In genomic region chr5:145205041-145205440, GRCm38 (mm10) we compare ENCODE assay signal across 8 mouse cellular contexts. TPM values are rescaled to one million over a fixed set of nuclear protein-coding genes. Genes with fewer than 3 reads are reported as not detected.
DNase-seq lines count a peak whose midpoint lies in the region; ATAC-seq lines count a peak whose summit lies in the region.

No protein-coding gene starts in this region.

- no peak for ATAC-seq in erythroblast, adult 5-6 weeks (replicated peaks; ENCODE audit: low FRiP score, poor library complexity, severe bottlenecking)

- H3K27me3 ChIP-seq in erythroblast, embryonic 14.5 days (ENCODE audit: control insufficient read depth): no peaks in the 10 kb centered on the region

- peaks cover 54% of the 10 kb centered on the region for H3K4me1 ChIP-seq in erythroblast, embryonic 14.5 days (ENCODE audit: control insufficient read depth)

- peak overlapping the region; percentile 86 for H3K4me3 ChIP-seq in erythroblast, embryonic 14.5 days (replicated peaks)

- peak; percentile 48 for DNase-seq in MN1 (ENCODE audit: low spot score)
- peak; percentile 28 for DNase-seq in heart, postnatal 4 days
- peak; percentile 11 for DNase-seq in lung, postnatal 10 days
- DNase-seq in layer of hippocampus, adult 8-10 months (ENCODE audit: low spot score in 2 of 2): no peak
- DNase-seq in frontal cortex, adult 2 months (ENCODE audit: extremely low spot score in 1 of 2, low spot score in 1 of 2): no peak
- no peak for DNase-seq in right cerebral cortex, adult 18-20 months

- H3K9me3 ChIP-seq in erythroblast, embryonic 14.5 days (ENCODE audit: control insufficient read depth, low read length): 0 out of 2 replicates have a peak, but pooled peaks cover 2% of the 10 kb centered on the region

- H3K36me3 ChIP-seq in erythroblast, embryonic 14.5 days (ENCODE audit: control insufficient read depth): peaks cover 24% of the 10 kb centered on the region

RNA-seq across cellular contexts. Expression of gene Zkscan5, which starts 0.7 kb away (rescaled TPM):
- polyA plus RNA-seq in erythroblast, embryonic 14.5 days (2012): 0.13 and 0.15 TPM in 2 replicates
- total RNA-seq in erythroblast, adult 5-6 weeks (2015; ENCODE audit: low replicate concordance): 4.4 TPM in 1 of 2 replicates, not detected in the other
- total RNA-seq in erythroblast, adult 5-6 weeks (2017; ENCODE audit: low replicate concordance): 3.9 and 8.9 TPM in 2 replicates
- 10 to 100 TPM; 16.5 to 17.7 TPM for total RNA-seq in heart, postnatal 4 days (2021)
- total RNA-seq in layer of hippocampus, adult 8-10 months (2022): 10 to 100 TPM; 10.2 to 12.4 (median 10.6) TPM
- polyA plus RNA-seq in frontal cortex, adult 2 months (2012; rRNA removed): 9.5 and 9.7 TPM in 2 replicates

RNA-seq across cellular contexts. Expression of gene Zkscan14, which starts 3.4 kb away (rescaled TPM):
- 1.3 and 2.0 TPM in 2 replicates for polyA plus RNA-seq in erythroblast, embryonic 14.5 days (2012)
- 10.6 and 12.3 TPM in 2 replicates for total RNA-seq in erythroblast, adult 5-6 weeks (2015; ENCODE audit: low replicate concordance)
- 38.9 and 39.4 TPM in 2 replicates for total RNA-seq in erythroblast, adult 5-6 weeks (2017; ENCODE audit: low replicate concordance)
- 1 to 10 TPM; 4.1 to 4.6 TPM for total RNA-seq in heart, postnatal 4 days (2021)
- 10 to 100 TPM; 11.9 to 14.0 (median 12.9) TPM for total RNA-seq in layer of hippocampus, adult 8-10 months (2022)
- 6.6 and 8.5 TPM in 2 replicates for polyA plus RNA-seq in frontal cortex, adult 2 months (2012; rRNA removed)

RNA-seq across cellular contexts. Expression of gene Atp5j2, which starts 13.2 kb away (rescaled TPM):
- polyA plus RNA-seq in erythroblast, embryonic 14.5 days (2012): 8.3 and 21.1 TPM in 2 replicates
- 78.0 and 168 TPM in 2 replicates for total RNA-seq in erythroblast, adult 5-6 weeks (2015; ENCODE audit: low replicate concordance)
- total RNA-seq in erythroblast, adult 5-6 weeks (2017; ENCODE audit: low replicate concordance): 43.4 and 55.3 TPM in 2 replicates
- total RNA-seq in heart, postnatal 4 days (2021): 100 to 1,000 TPM; 760 to 785 TPM
- 100 to 1,000 TPM; 217 to 378 (median 300) TPM for total RNA-seq in layer of hippocampus, adult 8-10 months (2022)
- polyA plus RNA-seq in frontal cortex, adult 2 months (2012; rRNA removed): 324 and 327 TPM in 2 replicates

RNA-seq across cellular contexts. Expression of gene Zfp655, which starts 26.5 kb away (rescaled TPM):
- polyA plus RNA-seq in erythroblast, embryonic 14.5 days (2012): 0.87 and 1.1 TPM in 2 replicates
- 24.8 and 33.9 TPM in 2 replicates for total RNA-seq in erythroblast, adult 5-6 weeks (2015; ENCODE audit: low replicate concordance)
- total RNA-seq in erythroblast, adult 5-6 weeks (2017; ENCODE audit: low replicate concordance): 36.8 and 44.6 TPM in 2 replicates
- total RNA-seq in heart, postnatal 4 days (2021): 10 to 100 TPM; 31.7 to 33.7 TPM
- total RNA-seq in layer of hippocampus, adult 8-10 months (2022): 10 to 100 TPM; 29.7 to 30.8 (median 30.4) TPM
- polyA plus RNA-seq in frontal cortex, adult 2 months (2012; rRNA removed): 20.8 and 20.9 TPM in 2 replicates

RNA-seq across cellular contexts. Expression of gene Cpsf4, which starts 38.0 kb away (rescaled TPM):
- 7.8 and 8.9 TPM in 2 replicates for polyA plus RNA-seq in erythroblast, embryonic 14.5 days (2012)
- total RNA-seq in erythroblast, adult 5-6 weeks (2015; ENCODE audit: low replicate concordance): 8.1 and 11.1 TPM in 2 replicates
- 15.1 and 17.0 TPM in 2 replicates for total RNA-seq in erythroblast, adult 5-6 weeks (2017; ENCODE audit: low replicate concordance)
- total RNA-seq in heart, postnatal 4 days (2021): 10 to 100 TPM; 16.6 to 17.5 TPM
- 10 to 100 TPM; 24.9 to 30.7 (median 25.6) TPM for total RNA-seq in layer of hippocampus, adult 8-10 months (2022)
- 51.7 and 57.8 TPM in 2 replicates for polyA plus RNA-seq in frontal cortex, adult 2 months (2012; rRNA removed)

Comparison
In these comparisons a context has a peak if more than half of its experiments do, and no peak if none do; other contexts are left out.
1. DNase-seq: peak in MN1 (single experiment), heart, postnatal 4 days (single experiment) and lung, postnatal 10 days (single experiment); none in layer of hippocampus, adult 8-10 months (0 of 2), frontal cortex, adult 2 months (0 of 2) and right cerebral cortex, adult 18-20 months (single experiment).